Mouse (Mus musculus) thymus, adult 2 months (tissue): Measurements from ENCODE around the gene BC048679.

ENCODE experiments used
- CTCF ChIP-seq: fragments of 200-500 bp; IDR thresholded peaks from 2 replicates; pipeline ENCODE4 v1.5.1; 2012; ENCODE audit warnings: mild to moderate bottlenecking, control low read depth, low read length, moderate library complexity, borderline replicate concordance; ENCODE audit not compliant: control insufficient read depth, poor library complexity, insufficient read depth; ENCODE audit errors: extremely low read depth
- POLR2A ChIP-seq: fragments of 200-500 bp; IDR thresholded peaks from 2 replicates; pipeline ENCODE4 v1.6.1; 2012; ENCODE audit warnings: mild to moderate bottlenecking, low read length, control low read depth, moderate library complexity; ENCODE audit not compliant: control insufficient read depth, poor library complexity, insufficient read depth; ENCODE audit errors: extremely low read depth

DNA sequence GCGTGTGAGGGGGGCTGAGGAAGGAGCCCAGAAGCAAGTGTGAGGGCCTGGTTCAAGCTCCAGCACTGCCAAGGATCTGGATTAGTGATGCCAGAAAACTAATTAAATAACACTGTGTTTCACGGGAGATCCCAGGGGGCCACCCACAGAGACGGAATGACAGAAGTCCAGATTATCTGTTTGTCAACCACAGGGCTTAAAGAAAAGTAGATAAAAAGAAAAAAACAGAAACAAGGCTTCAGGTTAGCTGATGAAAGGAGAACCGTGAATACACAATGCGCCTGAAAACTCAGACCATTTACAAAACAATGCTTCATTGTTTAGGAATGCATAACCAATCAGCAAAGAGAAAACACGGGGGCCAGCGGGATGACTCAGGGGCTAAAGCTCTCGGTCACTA is 17.3 kb downstream of the BC048679 start:
- TF ChIP-seq CTCF (no peak), POLR2A (no peak)
